Mouse (Mus musculus) heart, embryonic 10.5 days (tissue): Measurements from ENCODE around the gene Dnajc1. TPM values are rescaled to one million over a fixed set of nuclear protein-coding genes. Genes with fewer than 3 reads are reported as not detected.

Experiments
- DNase-seq: peaks from one replicate; pipeline ENCODE4 v3.0.0-alpha.2; 2017; ENCODE audit warnings: low spot score
- H3K27ac ChIP-seq: fragments of 300-500 bp; sonication (generic); 2 replicates; pipeline ENCODE4 v1.5.1; 2016; ENCODE audit warnings: mild to moderate bottlenecking
- H3K27me3 ChIP-seq: fragments of 300-500 bp; sonication (generic); 2 replicates; pipeline ENCODE4 v1.6.1; 2016; ENCODE audit warnings: mild to moderate bottlenecking; ENCODE audit not compliant: poor library complexity, insufficient read depth, severe bottlenecking
- H3K36me3 ChIP-seq: fragments of 300-500 bp; sonication (generic); 2 replicates; pipeline ENCODE4 v1.6.1; 2016; ENCODE audit warnings: mild to moderate bottlenecking, moderate library complexity
- H3K4me1 ChIP-seq: fragments of 300-500 bp; sonication (generic); 2 replicates; pipeline ENCODE4 v1.6.1; 2016; ENCODE audit warnings: mild to moderate bottlenecking
- H3K4me3 ChIP-seq: fragments of 300-500 bp; sonication (generic); 2 replicates; pipeline ENCODE4 v1.5.1; 2016; ENCODE audit warnings: mild to moderate bottlenecking, moderate library complexity
- H3K9me3 ChIP-seq: fragments of 300-500 bp; sonication (generic); 2 replicates; pipeline ENCODE4 v1.6.1; 2016; ENCODE audit warnings: mild to moderate bottlenecking, moderate library complexity
- WGBS: fragments of 180-500 bp; shearing (Covaris S2); methylation state at CpG from one replicate; pipeline ENCODE4 v1.1.7; 2016; 5-methylcytosine and 5-hydroxymethylcytosine counted together
- polyA plus RNA-seq: library from polyadenylated mRNA; unstranded; fragments of >200 nt; fragmentation: Nextera tagmentation; extraction: Ambion mirVana; gene quantifications from 2 replicates; pipeline ENCODE4 v1.2.1, GENCODE M21; 2016

Gene Dnajc1
- polyA plus RNA-seq, 1 experiment from 2014 or later: 24.0 TPM

DNA sequence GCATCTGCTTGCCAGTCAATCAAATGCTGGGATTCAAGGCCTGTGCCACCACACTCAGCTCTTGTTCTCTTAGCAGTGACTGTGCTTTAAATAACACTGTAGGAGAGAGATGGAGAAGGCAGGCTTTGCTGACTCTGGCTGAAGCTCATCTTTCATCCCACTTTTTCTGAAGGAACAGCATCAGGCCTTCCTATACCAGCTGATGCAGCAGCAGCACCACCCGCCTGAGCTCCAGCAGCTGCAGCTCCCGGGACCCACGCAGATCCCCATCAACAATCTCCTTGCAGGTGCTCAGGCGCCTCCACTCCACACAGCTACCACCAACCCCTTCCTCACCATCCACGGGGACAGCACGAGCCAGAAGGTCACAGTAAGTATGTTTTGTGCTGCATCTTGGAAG is 184.1 kb downstream of the Dnajc1 start:
- Histone ChIP-seq H3K27me3 (no peaks in the 10 kb centered on the region), H3K4me1 (no peaks in the 10 kb centered on the region), H3K4me3 (no peak overlapping the region), H3K27ac (no peak overlapping the region), H3K9me3 (no peaks in the 10 kb centered on the region), H3K36me3 (peaks cover 83% of the 10 kb centered on the region)
- 87% methylated on average over 6 of the region's 6 CpGs for WGBS
- DNase-seq: no peak

GRCm38 (mm10) chr2:18206811-18207210 is 185.8 kb downstream of the Dnajc1 start:
- WGBS: 93% methylated on average over 10 of the region's 10 CpGs
- no peak overlapping the region for H3K4me3 ChIP-seq
- peaks cover 90% of the 10 kb centered on the region for H3K36me3 ChIP-seq
- H3K27me3 ChIP-seq: no peaks in the 10 kb centered on the region
- H3K4me1 ChIP-seq: no peaks in the 10 kb centered on the region
- no peak for DNase-seq
- H3K9me3 ChIP-seq: no peaks in the 10 kb centered on the region
- H3K27ac ChIP-seq: no peak overlapping the region

- Histone ChIP-seq H3K4me1 (no peaks in the 10 kb centered on the region), H3K4me3 (no peak overlapping the region), H3K27ac (no peak overlapping the region), H3K27me3 (no peaks in the 10 kb centered on the region), H3K36me3 (peaks cover 87% of the 10 kb centered on the region), H3K9me3 (no peaks in the 10 kb centered on the region)
- 77% methylated on average over 3 of the region's 3 CpGs for WGBS
- DNase-seq: no peak
Measured at GRCm38 (mm10) chr2:18205118-18205517, 187.5 kb downstream of the Dnajc1 start.

- H3K9me3 ChIP-seq: no peaks in the 10 kb centered on the region
- peaks cover 87% of the 10 kb centered on the region for H3K36me3 ChIP-seq
- no peaks in the 10 kb centered on the region for H3K27me3 ChIP-seq
- no peak overlapping the region for H3K4me3 ChIP-seq
- no peak overlapping the region for H3K27ac ChIP-seq
- WGBS: 93% methylated on average over 4 of the region's 4 CpGs
- no peaks in the 10 kb centered on the region for H3K4me1 ChIP-seq
- DNase-seq: no peak
Measured at GRCm38 (mm10) chr2:18202923-18203322, 189.7 kb downstream of the Dnajc1 start.

GRCm38 (mm10) chr2:18201820-18202462 is 190.7 kb downstream of the Dnajc1 start:
- no peaks in the 10 kb centered on the region for H3K27me3 ChIP-seq
- H3K27ac ChIP-seq: no peak overlapping the region
- peaks cover 89% of the 10 kb centered on the region for H3K36me3 ChIP-seq
- no peaks in the 10 kb centered on the region for H3K4me1 ChIP-seq
- WGBS: 83% methylated on average over 1 of the region's 1 CpGs
- no peak for DNase-seq
- H3K9me3 ChIP-seq: no peaks in the 10 kb centered on the region
- H3K4me3 ChIP-seq: no peak overlapping the region

GRCm38 (mm10) chr2:18195691-18196396 is 196.8 kb downstream of the Dnajc1 start:
- Histone ChIP-seq H3K4me1 (no peaks in the 10 kb centered on the region), H3K4me3 (no peak overlapping the region), H3K9me3 (no peaks in the 10 kb centered on the region), H3K36me3 (peaks cover 64% of the 10 kb centered on the region), H3K27me3 (no peaks in the 10 kb centered on the region), H3K27ac (no peak overlapping the region)
- no peak for DNase-seq
- 87% methylated on average over 3 of the region's 3 CpGs for WGBS

- Histone ChIP-seq H3K4me3 (no peak overlapping the region), H3K4me1 (no peaks in the 10 kb centered on the region), H3K36me3 (peaks cover 61% of the 10 kb centered on the region), H3K27ac (no peak overlapping the region), H3K27me3 (no peaks in the 10 kb centered on the region), H3K9me3 (no peaks in the 10 kb centered on the region)
- DNase-seq: no peak
- 92% methylated on average over 4 of the region's 4 CpGs for WGBS
Measured at GRCm38 (mm10) chr2:18195285-18195684, 197.3 kb downstream of the Dnajc1 start.

DNA sequence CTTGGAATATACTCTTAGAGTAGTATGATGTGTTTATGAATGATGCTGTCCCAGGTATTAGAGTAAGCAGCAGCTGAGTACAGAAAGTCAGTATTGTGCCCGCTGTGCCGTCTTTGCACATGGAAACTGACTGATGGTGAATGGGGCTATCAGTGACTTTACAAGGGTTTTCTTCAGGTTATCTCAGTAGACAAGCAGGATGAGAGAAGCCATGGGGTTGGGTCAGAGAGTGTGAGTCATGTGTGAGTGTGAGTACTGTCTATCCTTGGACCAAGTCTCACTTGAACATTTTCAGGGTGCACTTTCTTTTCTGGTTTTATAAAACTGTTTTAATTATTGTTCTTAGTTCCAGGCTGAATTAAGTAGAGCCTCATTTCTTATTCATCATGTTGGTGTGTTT is 204.3 kb downstream of the Dnajc1 start:
- 71% methylated on average over 2 of the region's 2 CpGs for WGBS
- Histone ChIP-seq H3K27ac (no peak overlapping the region), H3K9me3 (no peaks in the 10 kb centered on the region), H3K27me3 (no peaks in the 10 kb centered on the region), H3K4me3 (no peak overlapping the region), H3K36me3 (peaks cover 75% of the 10 kb centered on the region), H3K4me1 (no peaks in the 10 kb centered on the region)
- DNase-seq: no peak

- H3K27ac ChIP-seq: no peak overlapping the region
- no peaks in the 10 kb centered on the region for H3K4me1 ChIP-seq
- DNase-seq: no peak
- H3K9me3 ChIP-seq: no peaks in the 10 kb centered on the region
- H3K36me3 ChIP-seq: peaks cover 67% of the 10 kb centered on the region
- H3K4me3 ChIP-seq: no peak overlapping the region
- H3K27me3 ChIP-seq: no peaks in the 10 kb centered on the region
Measured at GRCm38 (mm10) chr2:18183079-18183478, 209.6 kb downstream of the Dnajc1 start.

- H3K27me3 ChIP-seq: no peaks in the 10 kb centered on the region
- no peak overlapping the region for H3K4me3 ChIP-seq
- H3K36me3 ChIP-seq: peaks cover 62% of the 10 kb centered on the region
- 91% methylated on average over 3 of the region's 3 CpGs for WGBS
- no peaks in the 10 kb centered on the region for H3K4me1 ChIP-seq
- no peak for DNase-seq
- H3K27ac ChIP-seq: no peak overlapping the region
- H3K9me3 ChIP-seq: no peaks in the 10 kb centered on the region
Measured at GRCm38 (mm10) chr2:18181631-18182030, 211.0 kb downstream of the Dnajc1 start.

DNA sequence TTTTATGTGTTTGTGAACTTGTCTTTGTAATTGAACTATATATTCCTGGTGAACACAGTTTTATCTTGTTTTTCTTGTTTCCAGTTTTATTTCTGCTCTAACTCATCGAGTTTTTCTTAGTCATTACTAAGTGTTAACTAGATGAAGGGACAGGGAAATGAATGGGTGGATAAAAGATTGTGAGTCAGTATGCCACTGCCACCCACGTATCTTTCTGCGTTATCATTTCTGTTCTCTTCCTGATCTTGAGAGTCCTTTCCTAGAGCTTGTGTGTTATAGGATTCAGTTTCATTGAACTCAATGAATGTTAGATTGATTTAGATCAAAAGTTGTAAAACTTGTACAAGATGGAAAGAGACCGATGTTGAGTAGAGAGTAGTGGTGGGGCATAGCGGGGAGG is 212.3 kb downstream of the Dnajc1 start:
- Histone ChIP-seq H3K27ac (no peak overlapping the region), H3K9me3 (no peaks in the 10 kb centered on the region), H3K36me3 (peaks cover 60% of the 10 kb centered on the region), H3K4me1 (no peaks in the 10 kb centered on the region), H3K27me3 (no peaks in the 10 kb centered on the region), H3K4me3 (no peak overlapping the region)
- WGBS: 92% methylated on average over 5 of the region's 5 CpGs
- no peak for DNase-seq

GRCm38 (mm10) chr2:18176235-18176634 is 216.4 kb downstream of the Dnajc1 start:
- Histone ChIP-seq H3K4me1 (no peaks in the 10 kb centered on the region), H3K9me3 (no peaks in the 10 kb centered on the region), H3K4me3 (no peak overlapping the region), H3K27ac (no peak overlapping the region), H3K36me3 (peaks cover 43% of the 10 kb centered on the region), H3K27me3 (no peaks in the 10 kb centered on the region)
- DNase-seq: no peak
- WGBS: 92% methylated on average over 3 of the region's 3 CpGs

DNA sequence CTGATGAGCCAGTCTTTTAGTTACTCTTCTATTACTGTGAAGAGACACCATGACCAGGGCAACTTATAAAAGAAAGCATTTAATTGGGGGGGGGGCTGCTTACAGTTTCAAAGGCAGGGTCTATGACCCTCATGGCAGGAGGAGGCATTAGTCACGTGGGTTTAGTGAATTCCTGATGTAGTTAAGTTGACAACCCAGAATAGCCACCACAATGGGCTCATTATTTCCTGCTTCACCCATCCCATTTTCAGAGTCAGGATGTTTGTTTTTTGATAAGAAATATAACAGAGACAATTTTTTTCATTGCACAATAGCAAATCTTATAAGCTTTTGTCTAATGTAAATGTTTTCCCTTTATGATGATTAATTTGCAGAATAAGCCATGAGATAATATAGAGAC is 217.4 kb downstream of the Dnajc1 start:
- WGBS: 62% methylated on average over 1 of the region's 1 CpGs
- no peak for DNase-seq
- Histone ChIP-seq H3K4me1 (no peaks in the 10 kb centered on the region), H3K9me3 (no peaks in the 10 kb centered on the region), H3K27me3 (no peaks in the 10 kb centered on the region), H3K36me3 (peaks cover 38% of the 10 kb centered on the region), H3K27ac (no peak overlapping the region), H3K4me3 (no peak overlapping the region)
